Mouse (Mus musculus) myocyte (in vitro differentiated cells): ENCODE measurements around the gene Gna12. TPM values are rescaled to one million over a fixed set of nuclear protein-coding genes. Genes with fewer than 3 reads are reported as not detected.

ENCODE experiments used
- H3K27me3 ChIP-seq: one replicate; pipeline ENCODE4 v1.6.1; 2011; ENCODE audit not compliant: control insufficient read depth, insufficient read depth, insufficient read length
- H3K36me3 ChIP-seq: one replicate; pipeline ENCODE4 v1.6.1; 2011; ENCODE audit not compliant: control insufficient read depth, insufficient read depth
- H3K4me2 ChIP-seq: one replicate; pipeline ENCODE4 v1.6.1; 2011; ENCODE audit warnings: low read depth, control low read depth
- H3K4me3 ChIP-seq: one replicate; pipeline ENCODE4 v1.5.1; 2011; ENCODE audit warnings: mild to moderate bottlenecking, control low read depth, moderate library complexity
- H3K79me2 ChIP-seq: one replicate; pipeline ENCODE4 v1.6.1; 2011; ENCODE audit not compliant: control insufficient read depth, insufficient read depth
- H3ac ChIP-seq: one replicate; pipeline ENCODE4 v1.6.1; 2011; ENCODE audit not compliant: control insufficient read depth, insufficient read length
- CEBPB ChIP-seq: IDR thresholded peaks from 2 replicates; pipeline ENCODE4 v1.6.1; 2011; ENCODE audit warnings: mild to moderate bottlenecking, moderate library complexity; ENCODE audit not compliant: poor library complexity, insufficient read depth, severe bottlenecking
- E2F4 ChIP-seq: IDR thresholded peaks from one replicate; pipeline ENCODE4 v1.6.1; 2011; ENCODE audit warnings: mild to moderate bottlenecking, control low read depth, moderate library complexity; ENCODE audit not compliant: insufficient read depth
- MAX ChIP-seq: IDR thresholded peaks from one replicate; pipeline ENCODE4 v1.6.1; 2011; ENCODE audit warnings: low read depth, mild to moderate bottlenecking, control low read depth
- MYOD1 ChIP-seq, 3 experiments: IDR thresholded peaks; one replicate each; pipeline ENCODE4 v1.6.1; 2011; ENCODE audit warnings: control low read depth in 2 of 3, low read depth in 2 of 3, mild to moderate bottlenecking in 2 of 3, moderate library complexity in 1 of 3; ENCODE audit not compliant: insufficient read length in 2 of 3, control insufficient read depth in 1 of 3
- MYOG ChIP-seq, 3 experiments: IDR thresholded peaks; one replicate each; pipeline ENCODE4 v1.6.1; 2011; ENCODE audit warnings: control low read depth in 2 of 3, low read depth in 2 of 3, mild to moderate bottlenecking in 2 of 3; ENCODE audit not compliant: insufficient read length in 2 of 3, control insufficient read depth in 1 of 3, insufficient read depth in 1 of 3
- POLR2A ChIP-seq: IDR thresholded peaks from one replicate; pipeline ENCODE4 v1.6.1; 2011; ENCODE audit warnings: low read depth, mild to moderate bottlenecking, control low read depth, moderate library complexity; ENCODE audit not compliant: insufficient read length
- POLR2AphosphoS2 ChIP-seq: IDR thresholded peaks from one replicate; pipeline ENCODE4 v1.6.1; 2011; ENCODE audit warnings: low read depth, control low read depth; ENCODE audit not compliant: insufficient read length
- REST ChIP-seq: IDR thresholded peaks from one replicate; pipeline ENCODE4 v1.6.1; 2011; ENCODE audit warnings: mild to moderate bottlenecking, control low read depth, moderate library complexity; ENCODE audit not compliant: insufficient read depth, insufficient read length
- SRF ChIP-seq: IDR thresholded peaks from one replicate; pipeline ENCODE4 v1.6.1; 2011; ENCODE audit warnings: low read depth; ENCODE audit not compliant: control insufficient read depth, insufficient read length
- TCF12 ChIP-seq: IDR thresholded peaks from one replicate; pipeline ENCODE4 v1.6.1; 2011; ENCODE audit warnings: mild to moderate bottlenecking, control low read depth; ENCODE audit not compliant: poor library complexity, insufficient read depth, severe bottlenecking
- TCF3 ChIP-seq: IDR thresholded peaks from one replicate; pipeline ENCODE4 v1.6.1; 2011; ENCODE audit warnings: low read depth, control low read depth; ENCODE audit not compliant: insufficient read length
- USF1 ChIP-seq: IDR thresholded peaks from one replicate; pipeline ENCODE4 v1.6.1; 2011; ENCODE audit warnings: low read depth, mild to moderate bottlenecking, control low read depth, moderate library complexity
- polyA plus RNA-seq: library from polyadenylated mRNA; unstranded; fragments of >200 nt; fragmentation: generic; extraction: Trizol; gene quantifications from one replicate; pipeline ENCODE4 v1.2.1, GENCODE M21; 2012; ENCODE audit warnings: missing spikeins

The Gna12 gene
- polyA plus RNA-seq, 1 experiment = 48.8 TPM

DNA sequence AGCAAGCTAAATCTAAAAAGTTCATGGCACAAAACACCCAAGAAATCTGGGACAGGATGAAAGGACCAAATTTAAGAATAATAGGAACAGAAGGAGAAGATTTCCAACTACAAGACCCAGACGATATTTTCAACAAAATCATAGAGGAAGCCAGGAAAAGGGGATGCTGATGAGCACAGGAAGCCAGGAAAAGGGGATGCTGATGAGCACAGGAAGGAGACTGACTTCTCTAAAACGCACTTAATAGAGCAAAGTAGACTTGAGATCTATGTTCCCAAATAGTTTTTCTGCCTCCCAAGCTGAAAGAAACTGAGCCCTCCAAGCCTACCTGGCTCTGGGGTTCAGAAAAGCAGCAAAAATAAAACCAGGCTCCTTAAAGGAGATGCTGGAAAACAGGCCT lies 2.8 kb downstream of the Gna12 start:
- peaks cover 73% of the 10 kb centered on the region for H3K79me2 ChIP-seq
- no peaks in the 10 kb centered on the region for H3K36me3 ChIP-seq
- no peak overlapping the region for H3K4me3 ChIP-seq
- H3ac ChIP-seq = no peak overlapping the region
- H3K4me2 ChIP-seq = peak overlapping the region; percentile 2
- no peaks in the 10 kb centered on the region for H3K27me3 ChIP-seq
- TF ChIP-seq TCF3 = no peak
- TF ChIP-seq POLR2A = no peak
- TF ChIP-seq E2F4 = no peak
- no peak for TF ChIP-seq USF1
- no peak for TF ChIP-seq SRF
- TF ChIP-seq CEBPB = no peak
- no peak for TF ChIP-seq TCF12
- TF ChIP-seq MYOD1 (IDR thresholded peaks at IDR 0.05; ENCODE audit: control insufficient read depth in 1 of 3, insufficient read length in 2 of 3, low read depth in 2 of 3) = no peak
- TF ChIP-seq MYOG (IDR thresholded peaks at IDR 0.05; ENCODE audit: control insufficient read depth in 1 of 3, insufficient read depth in 1 of 3, insufficient read length in 2 of 3, low read depth in 2 of 3) = no peak
- no peak for TF ChIP-seq POLR2AphosphoS2
- no peak for TF ChIP-seq REST
- TF ChIP-seq MAX = no peak

DNA sequence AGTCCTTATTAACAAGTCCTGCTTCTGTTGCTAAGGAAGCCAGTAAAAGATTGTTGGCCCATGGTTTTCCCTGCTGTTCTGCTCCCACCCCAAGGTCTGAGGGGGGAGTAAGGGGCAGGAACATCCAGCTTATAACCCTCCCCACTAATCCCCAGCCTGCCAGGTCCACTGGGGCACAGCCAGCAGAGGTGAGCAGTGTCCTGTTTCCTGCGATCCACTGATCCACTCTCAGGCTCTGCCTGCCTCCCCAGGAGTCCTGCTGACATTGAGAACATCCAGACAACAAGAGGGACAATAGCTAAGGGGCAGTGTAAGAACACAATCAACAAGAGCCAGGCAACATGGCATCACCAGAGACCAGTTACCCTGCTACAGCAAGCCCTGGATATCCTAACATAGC lies 3.4 kb downstream of the Gna12 start:
- no peak overlapping the region for H3K4me3 ChIP-seq
- TF ChIP-seq TCF12 (no peak), POLR2AphosphoS2 (no peak), MYOG (IDR thresholded peaks at IDR 0.05; ENCODE audit: control insufficient read depth in 1 of 3, insufficient read depth in 1 of 3, insufficient read length in 2 of 3, low read depth in 2 of 3) (no peak), MAX (no peak), SRF (no peak), MYOD1 (IDR thresholded peaks at IDR 0.05; ENCODE audit: control insufficient read depth in 1 of 3, insufficient read length in 2 of 3, low read depth in 2 of 3) (no peak), TCF3 (no peak), REST (no peak), POLR2A (no peak)
- no peaks in the 10 kb centered on the region for H3K27me3 ChIP-seq
- no peaks in the 10 kb centered on the region for H3K36me3 ChIP-seq
- peaks cover 79% of the 10 kb centered on the region for H3K79me2 ChIP-seq
- H3ac ChIP-seq = no peak overlapping the region
- H3K4me2 ChIP-seq = no peak overlapping the region

DNA sequence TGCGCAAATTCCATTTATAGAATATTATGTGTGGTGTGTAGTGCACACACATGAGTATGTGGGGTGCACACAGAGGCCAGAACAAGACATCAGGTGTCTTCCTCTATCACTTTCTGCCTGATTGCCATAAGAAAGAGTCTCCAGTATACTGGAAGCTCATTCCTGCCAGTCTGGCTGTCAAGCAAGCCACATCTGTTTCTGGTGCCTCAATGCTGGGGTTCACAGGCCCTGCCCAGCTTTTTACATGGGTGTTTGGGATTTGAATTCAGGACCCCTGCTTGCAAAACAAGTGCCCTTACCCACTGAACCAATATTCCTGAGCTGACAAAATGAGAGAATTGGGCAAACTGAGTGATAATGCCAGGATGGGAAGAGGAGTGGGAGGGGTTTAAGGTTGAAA lies 4.1 kb downstream of the Gna12 start:
- peaks cover 86% of the 10 kb centered on the region for H3K79me2 ChIP-seq
- no peaks in the 10 kb centered on the region for H3K36me3 ChIP-seq
- no peak overlapping the region for H3K4me3 ChIP-seq
- H3ac ChIP-seq = no peak overlapping the region
- TF ChIP-seq USF1 = no peak
- TF ChIP-seq POLR2A = no peak
- no peak for TF ChIP-seq MYOG (IDR thresholded peaks at IDR 0.05; ENCODE audit: control insufficient read depth in 1 of 3, insufficient read depth in 1 of 3, insufficient read length in 2 of 3, low read depth in 2 of 3)
- TF ChIP-seq CEBPB = no peak
- no peak for TF ChIP-seq SRF
- TF ChIP-seq TCF12 = no peak
- no peak for TF ChIP-seq E2F4
- TF ChIP-seq REST = no peak
- no peak for TF ChIP-seq TCF3
- TF ChIP-seq MAX = no peak
- TF ChIP-seq POLR2AphosphoS2 = no peak
- no peak for TF ChIP-seq MYOD1 (IDR thresholded peaks at IDR 0.05; ENCODE audit: control insufficient read depth in 1 of 3, insufficient read length in 2 of 3, low read depth in 2 of 3)
- no peak overlapping the region for H3K4me2 ChIP-seq
- no peaks in the 10 kb centered on the region for H3K27me3 ChIP-seq

DNA sequence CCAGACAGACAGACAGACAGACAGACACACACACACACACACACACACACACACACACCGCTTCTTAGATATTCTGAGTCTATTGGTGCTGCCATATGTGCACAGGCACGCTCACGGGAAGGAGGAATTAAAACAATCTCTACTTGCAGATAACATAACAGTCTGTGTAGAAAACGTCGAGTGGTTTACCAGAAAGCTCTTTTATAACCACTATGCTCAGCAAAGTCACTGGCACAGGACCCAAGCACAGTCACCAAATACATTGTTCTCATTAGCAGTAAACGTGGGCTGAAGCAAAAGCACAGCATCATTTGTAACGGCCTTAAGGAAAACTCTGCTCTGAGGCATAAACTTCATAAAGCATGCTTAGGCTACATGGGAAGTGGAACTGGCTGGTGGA lies 6.1 kb downstream of the Gna12 start:
- no peak overlapping the region for H3K4me2 ChIP-seq
- no peak overlapping the region for H3ac ChIP-seq
- no peak for TF ChIP-seq MYOD1 (IDR thresholded peaks at IDR 0.05; ENCODE audit: control insufficient read depth in 1 of 3, insufficient read length in 2 of 3, low read depth in 2 of 3)
- no peak for TF ChIP-seq CEBPB
- TF ChIP-seq POLR2AphosphoS2 = no peak
- TF ChIP-seq MYOG (IDR thresholded peaks at IDR 0.05; ENCODE audit: control insufficient read depth in 1 of 3, insufficient read depth in 1 of 3, insufficient read length in 2 of 3, low read depth in 2 of 3) = no peak
- no peak for TF ChIP-seq MAX
- no peak for TF ChIP-seq SRF
- no peak for TF ChIP-seq USF1
- no peak for TF ChIP-seq REST
- no peak for TF ChIP-seq POLR2A
- no peak for TF ChIP-seq TCF12
- TF ChIP-seq TCF3 = no peak
- no peak for TF ChIP-seq E2F4
- no peaks in the 10 kb centered on the region for H3K27me3 ChIP-seq
- H3K4me3 ChIP-seq = no peak overlapping the region
- H3K36me3 ChIP-seq = no peaks in the 10 kb centered on the region
- H3K79me2 ChIP-seq = peaks cover 98% of the 10 kb centered on the region

DNA sequence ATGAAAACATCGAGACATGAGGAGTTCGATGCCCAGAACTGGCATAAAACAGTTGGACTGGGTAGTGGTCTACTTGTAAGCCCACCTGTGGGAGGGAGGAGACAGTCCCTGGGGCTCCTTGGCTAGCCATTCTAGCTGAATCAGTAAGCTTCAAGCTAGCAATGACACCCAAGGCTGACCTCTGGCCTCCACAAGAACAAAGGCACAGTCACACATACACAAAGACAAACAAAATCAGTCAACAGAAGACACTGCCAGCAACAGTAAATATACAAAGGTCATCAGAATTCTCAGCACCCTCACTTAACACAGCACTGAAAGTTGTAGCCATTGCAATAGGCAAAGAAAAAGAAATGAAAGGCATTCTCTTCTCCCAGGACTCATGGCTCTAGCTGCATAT lies 6.8 kb downstream of the Gna12 start:
- no peaks in the 10 kb centered on the region for H3K36me3 ChIP-seq
- peaks cover 97% of the 10 kb centered on the region for H3K79me2 ChIP-seq
- no peak overlapping the region for H3K4me3 ChIP-seq
- H3ac ChIP-seq = no peak overlapping the region
- H3K27me3 ChIP-seq = no peaks in the 10 kb centered on the region
- no peak overlapping the region for H3K4me2 ChIP-seq
- no peak for TF ChIP-seq POLR2AphosphoS2
- no peak for TF ChIP-seq TCF12
- no peak for TF ChIP-seq REST
- no peak for TF ChIP-seq E2F4
